In the genomic region with DNA sequence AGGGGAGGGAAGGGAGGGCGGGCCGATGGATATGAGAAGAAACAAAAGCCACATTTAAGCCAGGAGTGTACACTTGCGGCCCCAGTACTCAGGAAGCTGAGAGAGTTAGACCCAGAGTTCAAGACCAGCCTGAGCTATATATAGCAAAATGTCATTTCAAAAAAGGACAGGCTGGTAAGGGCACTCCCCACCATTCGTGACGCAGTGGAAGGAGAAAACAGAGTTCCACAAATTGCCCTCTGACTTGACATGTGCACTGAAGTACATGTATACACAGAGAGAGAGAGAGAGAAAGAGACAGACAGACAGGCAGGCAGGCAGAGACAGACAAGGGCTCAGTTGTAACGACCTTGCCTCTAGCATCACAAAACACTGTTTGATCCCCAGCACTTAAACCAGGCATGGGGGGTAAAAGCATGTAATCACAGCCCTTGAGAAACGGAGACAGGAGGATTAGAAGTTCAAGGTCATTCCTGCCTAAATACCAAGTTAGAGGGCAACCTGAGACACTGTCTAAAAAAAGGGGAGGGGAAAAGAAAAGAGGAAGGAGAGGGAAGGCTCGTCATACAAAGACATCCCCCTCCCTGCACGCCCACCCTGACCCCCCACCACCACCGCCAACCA, we compare ENCODE assay signal across 10 mouse cellular contexts. TPM values are rescaled to one million over a fixed set of nuclear protein-coding genes. Genes with fewer than 3 reads are reported as not detected.
DNase-seq lines count a peak whose midpoint lies in the region; ATAC-seq and TF ChIP-seq lines count a peak whose summit lies in the region.
"Had no signal": no experiment of that assay in that cellular context is flagged by ENCODE, and none has a peak within 500 bp of the region (broad histone marks: within the 10 kb centered on the region; RNA-seq: fewer than 3 reads in every experiment).

No protein-coding gene starts in this region.

- TF ChIP-seq CTCF in lung, embryonic 14.5 days (IDR thresholded peaks at IDR 0.05; ENCODE audit: low read depth): no peak
- no peak for TF ChIP-seq CTCF in lung, adult 2 months (IDR thresholded peaks at IDR 0.05; ENCODE audit: insufficient read depth, low read length)
- TF ChIP-seq CTCF in stomach, postnatal 0 days (IDR thresholded peaks at IDR 0.05; ENCODE audit: low read depth): no peak

- H3K9me3 ChIP-seq in heart, embryonic 11.5 days (replicated peaks; ENCODE audit: control insufficient read depth, low read length): peaks cover 4% of the 10 kb centered on the region
- no peaks in the 10 kb centered on the region; the same call in 1 of the 2 replicates for H3K9me3 ChIP-seq in lung, embryonic 14.5 days (ENCODE audit: low read depth, low read length)
- no peaks in the 10 kb centered on the region for H3K9me3 ChIP-seq in embryonic facial prominence, embryonic 12.5 days
- H3K9me3 ChIP-seq in stomach, postnatal 0 days (ENCODE audit: control insufficient read depth, low read length): no peaks in the 10 kb centered on the region

- peaks cover 36% of the 10 kb centered on the region for H3K4me1 ChIP-seq in heart, embryonic 11.5 days (ENCODE audit: control insufficient read depth, insufficient read depth, low read length)
- H3K4me1 ChIP-seq in lung, embryonic 14.5 days (ENCODE audit: insufficient read depth): peaks cover 26% of the 10 kb centered on the region
- H3K4me1 ChIP-seq in lung, adult 2 months (ENCODE audit: control insufficient read depth, insufficient read depth, low read length): no peaks in the 10 kb centered on the region
- peaks cover 20% of the 10 kb centered on the region for H3K4me1 ChIP-seq in embryonic facial prominence, embryonic 12.5 days
- peaks cover 11% of the 10 kb centered on the region for H3K4me1 ChIP-seq in stomach, postnatal 0 days (replicated peaks; ENCODE audit: control insufficient read depth, insufficient read depth)

- peaks cover 5% of the 10 kb centered on the region; the same call in 1 of the 2 replicates for H3K36me3 ChIP-seq in heart, embryonic 11.5 days (ENCODE audit: control insufficient read depth, insufficient read depth, low read length)
- H3K36me3 ChIP-seq in lung, embryonic 14.5 days (ENCODE audit: insufficient read depth): peaks cover 9% of the 10 kb centered on the region; the same call in 1 of the 2 replicates
- H3K36me3 ChIP-seq in embryonic facial prominence, embryonic 12.5 days: peaks cover 38% of the 10 kb centered on the region; the same call in 1 of the 2 replicates
- 0 out of 2 replicates have a peak, but pooled peaks cover 2% of the 10 kb centered on the region for H3K36me3 ChIP-seq in stomach, postnatal 0 days (ENCODE audit: control insufficient read depth, insufficient read depth, low read length)

- peak overlapping the region; percentile 56; the same call in 1 of the 2 replicates for H3K9ac ChIP-seq in heart, embryonic 11.5 days (ENCODE audit: low read depth, low read length)
- H3K9ac ChIP-seq in lung, embryonic 14.5 days: no peak overlapping the region
- H3K9ac ChIP-seq in embryonic facial prominence, embryonic 12.5 days: no peak overlapping the region
- H3K9ac ChIP-seq in stomach, postnatal 0 days (ENCODE audit: low read length): no peak overlapping the region

- TF ChIP-seq POLR2A in lung, adult 2 months (IDR thresholded peaks at IDR 0.05; ENCODE audit: borderline replicate concordance, extremely low read depth, low read depth, low read length): no peak

- H3K27ac ChIP-seq in heart, embryonic 11.5 days (ENCODE audit: low read depth, low read length): peak overlapping the region; percentile 89
- H3K27ac ChIP-seq in lung, embryonic 14.5 days (ENCODE audit: low read depth): peak overlapping the region; percentile 87
- peak overlapping the region; percentile 72 for H3K27ac ChIP-seq in embryonic facial prominence, embryonic 12.5 days
- H3K27ac ChIP-seq in stomach, postnatal 0 days (replicated peaks): peak overlapping the region; percentile 89

- WGBS in heart, embryonic 11.5 days (ENCODE audit: insufficient replicate concordance): 40% methylated on average over 10 of the region's 10 CpGs
- 19% methylated on average over 10 of the region's 10 CpGs for WGBS in lung, embryonic 14.5 days
- WGBS in lung, adult 2 months: 30% methylated on average over 10 of the region's 10 CpGs
- WGBS in embryonic facial prominence, embryonic 12.5 days: 53% methylated on average over 10 of the region's 10 CpGs
- 25% methylated on average over 10 of the region's 10 CpGs for WGBS in stomach, postnatal 0 days

- no peaks in the 10 kb centered on the region for H3K27me3 ChIP-seq in heart, embryonic 11.5 days (ENCODE audit: control insufficient read depth, insufficient read depth, low read length)
- no peaks in the 10 kb centered on the region for H3K27me3 ChIP-seq in lung, embryonic 14.5 days (ENCODE audit: insufficient read depth, low read length)
- H3K27me3 ChIP-seq in embryonic facial prominence, embryonic 12.5 days: no peaks in the 10 kb centered on the region
- H3K27me3 ChIP-seq in stomach, postnatal 0 days (ENCODE audit: control insufficient read depth, insufficient read depth, low read length): no peaks in the 10 kb centered on the region

- no peak overlapping the region for H3K4me3 ChIP-seq in heart, embryonic 11.5 days (ENCODE audit: low read depth, low read length)
- H3K4me3 ChIP-seq in lung, embryonic 14.5 days (ENCODE audit: low read depth, low read length): no peak overlapping the region
- H3K4me3 ChIP-seq in lung, adult 2 months (replicated peaks; ENCODE audit: extremely low read depth, low read depth, low read length): no peak overlapping the region
- no peak overlapping the region for H3K4me3 ChIP-seq in embryonic facial prominence, embryonic 12.5 days
- no peak overlapping the region for H3K4me3 ChIP-seq in stomach, postnatal 0 days (ENCODE audit: low read depth, low read length)

- DNase-seq in heart, adult 8-10 months (ENCODE audit: low spot score): no peak
- DNase-seq in lung, embryonic 14.5 days: peak; percentile 44
- DNase-seq in lung, adult 2 months: no peak
- DNase-seq in stomach, postnatal 0 days (ENCODE audit: low spot score): no peak
- no peak for DNase-seq in layer of hippocampus, adult 11-12 months (ENCODE audit: low spot score)
- no peak for DNase-seq in frontal cortex, postnatal 10 days (ENCODE audit: low spot score in 2 of 2)
- DNase-seq: B cell, adult 2 months; kidney, adult 18-20 months had no signal

- 0 out of 2 replicates have a peak, but pooled peaks have one; percentile 4 for ATAC-seq in heart, embryonic 11.5 days (replicated peaks; ENCODE audit: insufficient number of reproducible peaks, low FRiP score, low TSS enrichment)
- ATAC-seq in lung, embryonic 14.5 days (ENCODE audit: insufficient read depth): peak; percentile 7; the same call in 1 of the 2 replicates
- ATAC-seq in embryonic facial prominence, embryonic 12.5 days (ENCODE audit: insufficient number of reproducible peaks, insufficient read depth, low FRiP score, low TSS enrichment): no peak
- ATAC-seq in stomach, postnatal 0 days (ENCODE audit: low FRiP score, low TSS enrichment): 0 out of 2 replicates have a peak, but pooled peaks have one; percentile 11

- peak overlapping the region; percentile 48 for H3K4me2 ChIP-seq in heart, embryonic 11.5 days
- H3K4me2 ChIP-seq in lung, embryonic 14.5 days: peak overlapping the region; percentile 14
- 0 out of 2 replicates have a peak overlapping the region, but pooled peaks have one; percentile 12 for H3K4me2 ChIP-seq in embryonic facial prominence, embryonic 12.5 days (replicated peaks)
- H3K4me2 ChIP-seq in stomach, postnatal 0 days (replicated peaks; ENCODE audit: low read depth): no peak overlapping the region

- no peak for TF ChIP-seq EP300 in stomach, postnatal 0 days (optimal IDR thresholded peaks at IDR 0.05)

RNA-seq across cellular contexts. Expression of a gene that starts 11.2 kb away (rescaled TPM):
- polyA plus RNA-seq in heart, embryonic 11.5 days (2014; fragmentation: Nextera tagmentation; extraction: Ambion mirVana): 49.0 and 55.7 TPM in 2 replicates
- 10 to 100 TPM; 20.9 to 28.3 (median 24.5) TPM for total RNA-seq in heart, adult 8-10 months (2022)
- polyA plus RNA-seq in lung, embryonic 14.5 days (2014; fragmentation: Nextera tagmentation; extraction: Ambion mirVana): 82.5 and 85.6 TPM in 2 replicates
- polyA plus RNA-seq in lung, adult 2 months (2012; rRNA removed): 16.8 and 23.4 TPM in 2 replicates
- 151 and 153 TPM in 2 replicates for polyA plus RNA-seq in embryonic facial prominence, embryonic 12.5 days (2016; fragmentation: Nextera tagmentation; extraction: Ambion mirVana)
- 42.4 and 47.0 TPM in 2 replicates for polyA plus RNA-seq in stomach, postnatal 0 days (2015; fragmentation: Nextera tagmentation; extraction: Ambion mirVana)
